Mouse (Mus musculus) left cerebral cortex, adult 2 months (tissue): ENCODE data around the gene Prph2. TPM values are rescaled to one million over a fixed set of nuclear protein-coding genes. Genes with fewer than 3 reads are reported as not detected.

Experiments used
- DNase-seq, 2 experiments: peaks; one replicate each; pipeline ENCODE4 v3.0.0; 2021 to 2022; ENCODE audit warnings: low spot score in 2 of 2, mixed read lengths in 1 of 2; ENCODE audit errors: extremely low spot score in 1 of 2
- H3K27ac ChIP-seq: fragments of 200-600 bp; 2 replicates; pipeline ENCODE4 v1.8.1; 2022
- H3K4me3 ChIP-seq: fragments of 200-600 bp; 2 replicates; pipeline ENCODE4 v1.8.1; 2022
- CTCF ChIP-seq: fragments of 200-600 bp; IDR thresholded peaks from 2 replicates; pipeline ENCODE4 v1.8.1; 2022; ENCODE audit warnings: antibody characterized with exemption, mild to moderate bottlenecking, moderate library complexity
- intact Hi-C: fragments of 180-260 bp; cut with DNase I; formaldehyde crosslinking; loops from one replicate; pipeline ENCODE4 v1.15.1; 2025
- total RNA-seq, 2 experiments: library from RNA; stranded (reverse); gene quantifications; 2 replicates each; pipeline ENCODE4 v1.2.3; 2021

The Prph2 gene
- total RNA-seq, 2 experiments from 2014 or later = not detected

DNA sequence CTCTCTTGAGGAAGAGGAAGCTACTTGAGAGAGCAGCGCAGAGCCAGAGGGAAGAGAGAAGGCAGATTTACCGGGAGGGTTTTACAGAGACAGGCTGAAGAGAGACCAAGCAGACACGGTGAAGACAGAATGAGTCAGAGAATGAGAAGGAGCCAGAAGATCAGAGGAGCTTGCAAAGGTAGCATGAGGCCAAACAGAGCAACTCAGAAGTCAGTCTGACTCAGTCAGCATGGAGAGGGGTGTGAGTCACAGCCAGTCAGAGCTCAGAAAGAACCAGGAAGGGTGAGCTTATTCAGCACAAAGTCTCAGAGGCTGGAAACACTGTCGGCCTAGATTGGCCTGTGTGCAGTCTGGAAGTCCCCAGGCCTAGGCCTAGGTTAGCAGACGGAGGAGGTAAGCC is 22.7 kb downstream of the Prph2 start:
- TF ChIP-seq CTCF = no peak
- H3K27ac ChIP-seq = peak overlapping the region; percentile 87
- peak; percentile 25 to 29 for DNase-seq
- intact Hi-C loops = loop anchor here (5.0 kb wide), 1 partner anchor 41 kb away; the partner anchor contains the start of gene Tbcc
- no peak overlapping the region for H3K4me3 ChIP-seq

- intact Hi-C loops = loop anchor here (5.0 kb wide), 1 partner anchor 41 kb away; the partner anchor contains the start of gene Tbcc
- peak overlapping the region; percentile 87 for H3K27ac ChIP-seq
- TF ChIP-seq CTCF = peak; percentile 72
Observed at GRCm38 (mm10) chr17:46933557-46934348, 23.5 kb downstream of the Prph2 start.

DNA sequence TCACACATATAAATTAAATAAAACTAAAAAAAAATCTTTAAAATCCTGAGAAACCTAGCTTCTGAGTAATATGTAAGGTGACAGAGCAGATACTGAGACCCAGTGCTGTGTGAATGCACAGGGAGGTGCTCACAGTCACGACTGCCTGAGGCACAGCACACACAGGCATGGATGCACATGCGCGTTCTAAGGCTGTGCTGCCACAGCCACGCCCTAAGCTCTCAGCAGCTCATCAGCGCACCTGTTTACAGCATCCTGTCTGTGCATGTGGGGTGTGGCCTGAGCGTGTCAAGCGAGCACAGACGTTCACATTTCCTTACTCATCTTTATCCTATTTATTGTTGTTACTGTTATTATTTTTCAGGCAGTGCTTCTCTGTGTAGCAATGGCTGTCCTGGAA is 30.2 kb downstream of the Prph2 start:
- DNase-seq = no peak
- intact Hi-C loops = no loop called here
- no peak for TF ChIP-seq CTCF
- Histone ChIP-seq H3K4me3 (no peak overlapping the region), H3K27ac (no peak overlapping the region)

More at GRCm38 (mm10) chr17:46933557-46934348, 23.5 kb downstream of the Prph2 start:
- DNase-seq = peak; percentile 58 to 65
- H3K4me3 ChIP-seq = no peak overlapping the region

- intact Hi-C loops = no loop called here
- no peak for DNase-seq
- TF ChIP-seq CTCF = no peak
- Histone ChIP-seq H3K4me3 (no peak overlapping the region), H3K27ac (no peak overlapping the region)
Observed at GRCm38 (mm10) chr17:46942421-46942820, 32.2 kb downstream of the Prph2 start.

- Histone ChIP-seq H3K27ac (no peak overlapping the region), H3K4me3 (no peak overlapping the region)
- no peak for DNase-seq
- no peak for TF ChIP-seq CTCF
- intact Hi-C loops = no loop called here
Observed at GRCm38 (mm10) chr17:46946276-46946675, 36.0 kb downstream of the Prph2 start.

- no peak overlapping the region for H3K4me3 ChIP-seq
- H3K27ac ChIP-seq = no peak overlapping the region
- no peak for DNase-seq
- intact Hi-C loops = loop anchor here (10.0 kb wide), 1 partner anchor 733 kb away; no protein-coding TSS in a partner anchor
- peak; percentile 46 for TF ChIP-seq CTCF
Observed at GRCm38 (mm10) chr17:46958045-46958444, 47.8 kb downstream of the Prph2 start.

DNA sequence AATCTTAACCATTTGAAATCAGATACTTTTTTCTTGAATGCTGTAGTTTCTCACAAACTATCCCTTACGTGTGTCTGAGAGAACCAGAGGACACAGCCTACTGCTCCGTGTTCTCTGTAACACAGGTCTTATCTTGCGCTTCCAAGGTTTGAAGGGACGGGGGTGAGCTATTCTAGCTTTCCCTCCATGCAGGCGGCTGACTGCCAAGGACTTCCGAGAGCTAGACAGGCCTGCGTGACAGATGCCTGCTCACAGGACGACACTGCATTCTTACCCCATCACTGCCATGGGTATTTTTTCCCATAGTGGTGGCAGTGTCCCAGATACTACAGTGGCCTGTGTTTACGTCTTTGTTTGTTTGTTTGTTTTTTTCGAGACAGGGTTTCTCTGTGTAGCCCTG is 50.0 kb downstream of the Prph2 start:
- intact Hi-C loops = no loop called here

GRCm38 (mm10) chr17:46962153-46962552 is 51.9 kb downstream of the Prph2 start:
- H3K27ac ChIP-seq = no peak overlapping the region
- TF ChIP-seq CTCF = no peak
- no peak for DNase-seq
- intact Hi-C loops = no loop called here
- no peak overlapping the region for H3K4me3 ChIP-seq

More for the DNA sequence above, 50.0 kb downstream of the Prph2 start:
- H3K4me3 ChIP-seq = no peak overlapping the region
- DNase-seq = no peak
- no peak overlapping the region for H3K27ac ChIP-seq
- no peak for TF ChIP-seq CTCF

- Histone ChIP-seq H3K27ac (no peak overlapping the region), H3K4me3 (no peak overlapping the region)
- no peak for TF ChIP-seq CTCF
- intact Hi-C loops = no loop called here
- no peak for DNase-seq
Observed at GRCm38 (mm10) chr17:46963186-46963585, 52.9 kb downstream of the Prph2 start.

GRCm38 (mm10) chr17:46966892-46967291 is 56.6 kb downstream of the Prph2 start:
- Histone ChIP-seq H3K27ac (no peak overlapping the region), H3K4me3 (no peak overlapping the region)
- no peak for TF ChIP-seq CTCF
- intact Hi-C loops = no loop called here
- DNase-seq = no peak

DNA sequence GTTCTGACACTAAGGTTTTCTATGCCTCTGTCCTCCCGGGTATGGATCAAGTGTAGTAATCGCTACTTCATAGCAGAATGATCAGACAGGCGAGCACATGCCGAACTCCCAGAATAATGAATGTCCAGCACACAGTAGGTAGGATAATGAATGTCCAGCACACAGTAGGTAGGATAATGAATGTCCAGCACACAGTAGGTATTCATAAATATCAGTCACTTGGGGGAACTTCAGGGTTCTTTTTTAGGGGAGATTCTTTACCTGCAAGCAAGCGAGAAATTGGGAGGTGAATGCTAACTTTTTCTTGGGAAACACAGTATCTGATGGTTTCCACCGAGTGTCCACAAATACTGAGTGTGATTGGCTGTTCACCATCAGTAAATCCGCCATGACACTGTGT is 62.3 kb downstream of the Prph2 start:
- H3K4me3 ChIP-seq = no peak overlapping the region
- intact Hi-C loops = no loop called here
- DNase-seq = no peak
- TF ChIP-seq CTCF = no peak
- no peak overlapping the region for H3K27ac ChIP-seq

Other genes starting within 250 kb of the Prph2 start
- 10 to 100 TPM; 14.9 to 15.7 TPM for gene Rrp36, start 236.1 kb upstream of the Prph2 start, total RNA-seq
- 100 to 1,000 TPM; 114 to 122 TPM for gene Mea1, start 231.7 kb upstream of the Prph2 start, total RNA-seq
- gene Klhdc3, start 229.5 kb upstream of the Prph2 start, total RNA-seq = 100 to 1,000 TPM; 195 to 200 TPM
- 10 to 100 TPM; 79.5 to 83.9 TPM for gene Ppp2r5d, start 205.3 kb upstream of the Prph2 start, total RNA-seq
- 10 to 100 TPM; 54.6 to 55.5 TPM for gene Pex6, start 199.0 kb upstream of the Prph2 start, total RNA-seq
- 1 to 10 TPM in 1 of 2 experiments, under 1 TPM in 1; 0.70 to 2.1 TPM for gene Gnmt, start 181.3 kb upstream of the Prph2 start, total RNA-seq
- gene Cnpy3, start 158.2 kb upstream of the Prph2 start, total RNA-seq = 10 to 100 TPM; 65.1 to 68.1 TPM
- under 1 TPM in 1 of 2 experiments, not detected in 1; 0.28 TPM for gene Ptcra, start 146.7 kb upstream of the Prph2 start, total RNA-seq
- gene 2310039H08Rik, start 137.8 kb upstream of the Prph2 start, total RNA-seq = 1 to 10 TPM; 6.3 to 6.5 TPM
- gene Rpl7l1, start 127.8 kb upstream of the Prph2 start, total RNA-seq = 10 to 100 TPM; 36.7 to 51.5 TPM
- 10 to 100 TPM; 57.5 to 59.7 TPM for gene Bicral, start 52.0 kb upstream of the Prph2 start, total RNA-seq
- gene Tbcc, start 19.8 kb upstream of the Prph2 start, total RNA-seq = 10 to 100 TPM; 30.9 to 35.3 TPM
- gene Ubr2, start 100.1 kb downstream of the Prph2 start, total RNA-seq = 10 to 100 TPM; 57.1 to 57.6 TPM